Mouse (Mus musculus) midbrain, embryonic 12.5 days (tissue): Measurements from ENCODE around the gene Fam71a. TPM values are rescaled to one million over a fixed set of nuclear protein-coding genes. Genes with fewer than 3 reads are reported as not detected.
A peak's percentile ranks its signal among the peaks of the same experiment; 100 is the strongest.

Experiments used
- ATAC-seq: fragments of 200-750 bp; cut with Nextera tagmentation; 2 replicates; pipeline ENCODE4 v1.8.0; 2017; ENCODE audit warnings: low read depth, moderate TSS enrichment, moderate library complexity; ENCODE audit not compliant: low FRiP score
- H3K27ac ChIP-seq: fragments of 300-500 bp; sonication (generic); replicated peaks from 2 replicates; pipeline ENCODE4 v1.5.1; 2016; ENCODE audit warnings: mild to moderate bottlenecking
- H3K27me3 ChIP-seq: fragments of 300-500 bp; sonication (generic); 2 replicates; pipeline ENCODE4 v1.6.1; 2016; ENCODE audit warnings: mild to moderate bottlenecking
- H3K36me3 ChIP-seq: fragments of 300-500 bp; sonication (generic); 2 replicates; pipeline ENCODE4 v1.6.1; 2016
- H3K4me1 ChIP-seq: fragments of 300-500 bp; sonication (generic); 2 replicates; pipeline ENCODE4 v1.6.1; 2016
- H3K4me2 ChIP-seq: fragments of 300-500 bp; sonication (generic); replicated peaks from 2 replicates; pipeline ENCODE4 v1.6.1; 2016; ENCODE audit warnings: mild to moderate bottlenecking, moderate library complexity
- H3K4me3 ChIP-seq: fragments of 300-500 bp; sonication (generic); 2 replicates; pipeline ENCODE4 v1.5.1; 2016; ENCODE audit warnings: mild to moderate bottlenecking
- H3K9ac ChIP-seq: fragments of 300-500 bp; sonication (generic); replicated peaks from 2 replicates; pipeline ENCODE4 v1.6.1; 2016; ENCODE audit warnings: mild to moderate bottlenecking, moderate library complexity
- H3K9me3 ChIP-seq: fragments of 300-500 bp; sonication (generic); 2 replicates; pipeline ENCODE4 v1.6.1; 2016; ENCODE audit warnings: mild to moderate bottlenecking
- WGBS: fragments of 180-500 bp; shearing (Covaris S2); methylation state at CpG from one replicate; pipeline ENCODE4 v1.1.7; 2016; 5-methylcytosine and 5-hydroxymethylcytosine counted together
- polyA plus RNA-seq: library from polyadenylated mRNA; unstranded; fragments of >200 nt; fragmentation: Nextera tagmentation; extraction: Ambion mirVana; gene quantifications from 2 replicates; pipeline ENCODE4 v1.2.1, GENCODE M21; 2016

Gene Fam71a
- polyA plus RNA-seq, 1 experiment from 2014 or later, result not detected

DNA sequence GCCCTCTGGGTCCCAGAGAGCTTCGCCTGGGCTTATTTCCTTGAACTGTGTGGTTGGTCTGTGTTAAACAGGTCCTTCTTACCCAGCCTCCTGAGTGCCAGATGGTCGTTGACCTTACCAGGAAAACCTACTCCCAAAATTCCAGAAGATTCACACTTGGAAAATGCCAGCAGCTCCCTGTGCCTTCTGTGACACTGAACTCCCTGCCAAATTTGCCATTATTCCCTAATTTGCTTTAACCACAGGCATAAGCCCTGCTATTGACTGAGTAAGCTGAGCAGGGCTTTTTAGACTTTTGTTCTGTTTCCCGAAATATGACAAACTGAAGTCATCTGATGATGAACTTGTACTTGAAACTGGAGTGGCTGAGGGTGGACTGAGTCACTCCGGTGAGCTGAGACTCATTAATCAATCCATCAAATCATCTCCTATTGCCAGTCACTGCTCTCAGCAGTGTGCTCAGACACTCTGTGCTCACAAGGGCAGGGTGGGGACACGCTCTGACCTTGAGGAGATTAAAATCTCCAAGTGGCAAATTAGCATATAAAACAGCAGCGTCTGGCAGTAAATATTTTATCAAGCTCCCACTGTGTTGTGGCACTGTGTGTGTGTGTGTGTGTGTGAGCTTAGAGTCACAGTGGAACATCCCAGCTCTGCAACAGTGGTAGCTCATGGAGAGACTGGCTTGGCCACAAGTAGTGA lies 25.2 kb upstream of the Fam71a start:
- H3K27me3 ChIP-seq, result peaks cover 74% of the 10 kb centered on the region
- H3K4me1 ChIP-seq, result peaks cover 32% of the 10 kb centered on the region
- H3K4me2 ChIP-seq, result no peak overlapping the region
- H3K9ac ChIP-seq, result no peak overlapping the region
- H3K9me3 ChIP-seq, result no peaks in the 10 kb centered on the region
- 42% methylated on average over 6 of the region's 6 CpGs for WGBS
- no peak for ATAC-seq
- no peak overlapping the region for H3K27ac ChIP-seq
- H3K36me3 ChIP-seq, result no peaks in the 10 kb centered on the region
- H3K4me3 ChIP-seq, result no peak overlapping the region

DNA sequence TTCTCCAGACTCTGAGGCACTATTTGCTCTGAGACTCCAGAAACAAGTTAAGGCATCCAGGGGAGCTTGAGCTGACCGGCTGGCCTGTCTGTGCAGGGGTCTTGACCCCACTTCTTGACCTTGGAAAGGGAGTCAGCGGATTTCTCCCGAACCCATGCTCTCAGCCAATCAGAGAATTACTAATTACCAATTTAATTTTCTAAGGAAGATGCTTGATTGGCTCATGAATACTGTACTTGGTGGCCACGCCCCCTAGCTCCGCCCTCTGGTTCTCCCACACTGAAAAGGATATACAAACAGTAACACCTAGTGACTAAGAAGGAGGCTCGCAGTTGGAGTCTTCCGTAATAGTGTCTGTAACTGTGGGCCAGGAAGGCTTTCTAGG lies 21.8 kb upstream of the Fam71a start:
- H3K4me1 ChIP-seq, result peaks cover 60% of the 10 kb centered on the region
- H3K9me3 ChIP-seq, result no peaks in the 10 kb centered on the region
- peak overlapping the region; percentile 97 for H3K4me2 ChIP-seq
- no peak overlapping the region; the same call in 1 of the 2 replicates for H3K27ac ChIP-seq
- peaks cover 91% of the 10 kb centered on the region for H3K27me3 ChIP-seq
- H3K36me3 ChIP-seq, result no peaks in the 10 kb centered on the region
- WGBS, result 4% methylated on average over 7 of the region's 7 CpGs
- no peak overlapping the region for H3K9ac ChIP-seq
- no peak for ATAC-seq
- H3K4me3 ChIP-seq, result no peak overlapping the region; the same call in 1 of the 2 replicates

DNA sequence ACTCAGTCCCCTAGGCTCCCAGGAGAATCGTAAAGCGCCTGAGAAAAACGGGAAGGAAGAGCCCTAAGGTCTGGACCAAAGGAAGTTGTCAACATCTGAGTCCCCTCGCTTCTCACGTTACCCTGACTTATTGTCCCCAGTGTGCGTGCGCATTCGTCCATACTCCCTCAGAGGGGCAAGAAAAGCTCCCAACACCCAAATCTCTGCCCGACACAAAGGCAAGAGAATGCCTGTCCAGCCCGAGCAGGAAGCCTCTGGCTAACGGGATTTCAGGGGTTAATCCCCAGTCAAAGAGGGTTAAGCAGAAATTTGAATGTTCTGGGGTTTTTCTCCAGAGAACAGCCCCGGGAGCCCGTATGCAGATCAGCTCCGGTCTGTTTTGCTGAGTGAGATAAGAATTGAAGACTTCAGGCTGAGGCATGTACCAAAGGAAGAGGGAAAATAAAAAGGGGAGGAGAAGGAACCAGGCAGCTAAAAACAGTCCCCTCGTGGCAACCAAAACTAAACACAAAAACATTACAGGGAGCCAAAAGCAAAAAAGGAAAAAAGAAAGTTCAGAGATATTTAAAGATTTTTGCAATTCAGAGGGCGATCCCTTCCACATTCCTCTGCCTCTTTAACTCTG lies 21.3 kb upstream of the Fam71a start:
- Histone ChIP-seq H3K4me3 (peak overlapping the region; percentile 51), H3K4me1 (peaks cover 60% of the 10 kb centered on the region), H3K4me2 (peak overlapping the region; percentile 97), H3K27me3 (peaks cover 91% of the 10 kb centered on the region), H3K36me3 (no peaks in the 10 kb centered on the region), H3K27ac (no peak overlapping the region; the same call in 1 of the 2 replicates), H3K9me3 (no peaks in the 10 kb centered on the region), H3K9ac (peak overlapping the region; percentile 46; the same call in 1 of the 2 replicates)
- ATAC-seq, result no peak
- WGBS, result under 1% methylated on average over 16 of the region's 16 CpGs

DNA sequence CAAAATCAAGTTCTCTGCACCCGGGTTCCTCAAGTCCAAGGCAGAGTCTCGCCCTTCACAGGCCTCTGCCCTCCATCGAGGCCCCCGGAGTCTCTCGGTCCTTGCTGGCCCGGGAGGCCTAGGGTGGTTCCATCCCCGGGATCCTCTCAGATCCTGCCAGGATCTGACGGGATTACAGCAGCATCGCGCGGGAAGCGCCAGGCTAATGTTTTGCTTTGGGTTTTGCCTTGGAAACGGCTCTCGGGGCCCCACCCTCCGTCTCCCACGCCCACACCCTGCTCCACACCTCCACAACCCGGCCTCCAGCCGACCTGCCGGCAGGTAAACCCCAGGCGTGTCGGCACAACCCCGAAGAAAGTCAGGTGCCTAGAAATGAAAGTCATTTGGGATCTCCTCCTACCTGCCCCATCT lies 20.2 kb upstream of the Fam71a start:
- Histone ChIP-seq H3K4me2 (peak overlapping the region; percentile 97), H3K27ac (no peak overlapping the region), H3K9me3 (no peaks in the 10 kb centered on the region), H3K4me1 (peaks cover 52% of the 10 kb centered on the region), H3K36me3 (no peaks in the 10 kb centered on the region), H3K27me3 (peaks cover 91% of the 10 kb centered on the region), H3K4me3 (peak overlapping the region; percentile 51), H3K9ac (no peak overlapping the region; the same call in 1 of the 2 replicates)
- WGBS, result under 1% methylated on average over 22 of the region's 22 CpGs
- ATAC-seq, result no peak

DNA sequence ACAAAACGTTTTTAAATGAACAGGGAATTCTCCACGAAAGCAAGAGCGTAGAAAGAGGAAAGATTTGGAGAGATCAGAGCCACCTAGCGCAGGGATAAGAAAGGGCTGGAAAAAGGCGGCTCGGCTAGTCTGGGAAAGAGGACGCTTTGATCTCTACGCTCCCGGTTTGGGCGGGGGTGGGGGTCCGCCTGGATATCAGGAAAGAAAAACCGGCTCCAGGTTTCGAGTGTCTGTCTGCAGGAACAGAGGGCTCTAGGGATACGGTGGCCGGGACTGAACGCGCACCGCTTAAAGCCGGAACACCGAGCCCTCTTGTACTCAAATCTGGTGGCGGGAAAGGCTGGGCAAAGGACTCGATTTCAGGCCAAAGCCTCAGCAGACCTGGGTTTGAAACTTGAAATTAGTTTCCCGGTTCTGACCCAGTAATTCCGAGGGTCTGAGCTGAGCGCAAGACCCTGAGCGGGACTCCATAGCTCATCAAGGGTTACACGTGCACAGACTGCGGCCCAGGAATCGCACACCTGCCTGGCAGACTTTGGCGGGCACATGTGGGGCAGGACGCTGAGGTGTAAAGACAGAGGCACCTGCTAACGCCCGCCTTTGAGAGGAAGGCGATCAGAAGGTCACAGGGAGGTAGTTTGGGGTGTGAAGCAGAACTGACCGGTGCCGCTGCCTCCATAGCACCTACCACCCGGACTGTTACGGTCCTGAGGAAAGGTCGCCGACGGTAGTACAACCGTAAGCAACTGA lies 19.6 kb upstream of the Fam71a start:
- H3K27ac ChIP-seq, result no peak overlapping the region
- no peak for ATAC-seq
- no peaks in the 10 kb centered on the region for H3K36me3 ChIP-seq
- H3K4me3 ChIP-seq, result peak overlapping the region; percentile 51
- under 1% methylated on average over 42 of the region's 42 CpGs for WGBS
- peaks cover 93% of the 10 kb centered on the region for H3K27me3 ChIP-seq
- H3K4me1 ChIP-seq, result peaks cover 48% of the 10 kb centered on the region
- no peaks in the 10 kb centered on the region for H3K9me3 ChIP-seq
- H3K9ac ChIP-seq, result no peak overlapping the region; the same call in 1 of the 2 replicates
- peak overlapping the region; percentile 97 for H3K4me2 ChIP-seq

DNA sequence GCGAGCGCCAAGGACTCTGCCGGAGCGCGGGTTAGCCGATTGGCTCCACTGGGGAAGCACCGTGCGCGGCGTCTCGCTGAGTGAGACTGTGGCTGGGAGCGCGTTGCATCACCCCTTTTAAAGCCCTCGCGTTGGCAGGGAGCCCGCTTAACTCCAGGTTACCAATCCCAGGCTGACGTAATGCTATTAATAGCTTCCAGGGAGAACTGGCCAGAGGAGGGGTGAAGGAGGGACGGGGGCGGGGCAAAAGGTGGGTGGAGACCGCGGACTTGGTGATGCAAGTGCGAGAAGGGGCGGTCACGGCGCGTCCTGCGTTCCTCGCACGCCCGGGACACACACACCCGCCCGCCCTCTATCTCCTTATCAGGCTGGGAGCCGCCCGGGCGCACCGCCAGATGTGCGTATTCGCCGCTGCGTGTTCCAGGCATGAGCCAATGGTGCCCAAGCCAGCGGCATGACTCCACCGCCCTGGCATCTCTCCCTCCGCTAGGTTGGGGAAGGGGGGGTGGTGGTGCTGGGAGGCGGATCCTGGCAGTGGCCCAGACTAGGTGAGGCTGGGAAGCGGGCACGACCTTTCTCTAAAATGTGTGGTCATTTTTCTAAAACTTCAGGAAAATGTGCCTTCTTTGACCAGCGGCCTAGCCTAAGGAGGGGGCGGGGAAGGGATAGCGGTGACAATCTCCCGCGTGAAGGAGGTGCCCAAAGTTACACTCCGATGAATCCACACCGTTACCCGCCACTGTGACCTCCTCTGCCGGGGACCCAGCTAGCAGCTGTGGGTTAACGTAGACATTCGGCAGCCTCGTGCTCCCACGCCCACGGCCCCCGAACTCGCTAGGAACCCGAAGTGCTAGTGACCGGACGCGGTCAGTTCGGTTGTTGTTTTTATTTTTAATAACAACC lies 18.8 kb upstream of the Fam71a start:
- peak; percentile 84 for ATAC-seq
- H3K27me3 ChIP-seq, result peaks cover 95% of the 10 kb centered on the region
- H3K4me2 ChIP-seq, result peak overlapping the region; percentile 97
- no peaks in the 10 kb centered on the region for H3K9me3 ChIP-seq
- peaks cover 53% of the 10 kb centered on the region for H3K4me1 ChIP-seq
- WGBS, result under 1% methylated on average over 66 of the region's 67 CpGs
- H3K36me3 ChIP-seq, result no peaks in the 10 kb centered on the region
- 0 out of 2 replicates have a peak overlapping the region, but pooled peaks have one; percentile 8 for H3K27ac ChIP-seq
- H3K9ac ChIP-seq, result peak overlapping the region; percentile 58
- peak overlapping the region; percentile 51 for H3K4me3 ChIP-seq

DNA sequence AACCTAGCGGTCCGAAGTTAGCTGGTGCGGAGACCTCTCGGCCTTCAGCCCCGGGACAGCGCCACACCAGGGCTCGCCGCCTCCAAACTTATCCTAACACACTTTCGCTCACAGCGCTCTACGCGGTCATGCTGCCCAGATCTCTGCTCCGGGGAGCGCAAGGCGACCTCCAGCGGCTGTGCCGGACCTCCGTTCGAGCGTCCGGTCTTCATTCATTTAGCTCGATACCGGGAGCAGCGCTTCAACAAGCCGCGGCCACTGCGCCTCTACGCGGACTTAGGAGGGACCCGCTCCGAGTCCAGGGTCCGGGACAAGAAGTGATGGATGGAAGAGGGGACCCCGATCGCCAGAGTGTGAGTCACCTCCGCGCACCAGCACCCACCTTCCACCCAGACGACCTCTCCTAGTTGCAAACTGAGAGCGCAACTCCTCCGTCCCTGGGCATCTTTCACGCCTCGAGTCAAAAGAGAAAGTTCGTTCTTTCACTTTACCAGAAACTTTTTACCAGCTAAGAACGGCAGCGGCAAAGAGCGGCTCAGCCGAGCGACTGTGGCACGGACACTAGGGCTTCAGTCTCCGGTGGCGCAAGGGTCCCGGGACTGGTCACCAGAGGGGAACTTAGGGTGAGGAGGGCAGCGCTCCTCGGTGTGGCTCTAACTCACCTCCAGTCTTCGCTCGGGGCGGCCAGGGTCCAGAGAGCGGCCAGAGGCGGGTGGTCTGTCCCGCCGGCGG lies 18.0 kb upstream of the Fam71a start:
- Histone ChIP-seq H3K4me2 (peak overlapping the region; percentile 97), H3K36me3 (no peaks in the 10 kb centered on the region), H3K4me3 (peak overlapping the region; percentile 51), H3K9me3 (no peaks in the 10 kb centered on the region), H3K27me3 (peaks cover 96% of the 10 kb centered on the region), H3K9ac (peak overlapping the region; percentile 58), H3K27ac (0 out of 2 replicates have a peak overlapping the region, but pooled peaks have one; percentile 8), H3K4me1 (peaks cover 57% of the 10 kb centered on the region)
- ATAC-seq, result no peak
- under 1% methylated on average over 61 of the region's 61 CpGs for WGBS

DNA sequence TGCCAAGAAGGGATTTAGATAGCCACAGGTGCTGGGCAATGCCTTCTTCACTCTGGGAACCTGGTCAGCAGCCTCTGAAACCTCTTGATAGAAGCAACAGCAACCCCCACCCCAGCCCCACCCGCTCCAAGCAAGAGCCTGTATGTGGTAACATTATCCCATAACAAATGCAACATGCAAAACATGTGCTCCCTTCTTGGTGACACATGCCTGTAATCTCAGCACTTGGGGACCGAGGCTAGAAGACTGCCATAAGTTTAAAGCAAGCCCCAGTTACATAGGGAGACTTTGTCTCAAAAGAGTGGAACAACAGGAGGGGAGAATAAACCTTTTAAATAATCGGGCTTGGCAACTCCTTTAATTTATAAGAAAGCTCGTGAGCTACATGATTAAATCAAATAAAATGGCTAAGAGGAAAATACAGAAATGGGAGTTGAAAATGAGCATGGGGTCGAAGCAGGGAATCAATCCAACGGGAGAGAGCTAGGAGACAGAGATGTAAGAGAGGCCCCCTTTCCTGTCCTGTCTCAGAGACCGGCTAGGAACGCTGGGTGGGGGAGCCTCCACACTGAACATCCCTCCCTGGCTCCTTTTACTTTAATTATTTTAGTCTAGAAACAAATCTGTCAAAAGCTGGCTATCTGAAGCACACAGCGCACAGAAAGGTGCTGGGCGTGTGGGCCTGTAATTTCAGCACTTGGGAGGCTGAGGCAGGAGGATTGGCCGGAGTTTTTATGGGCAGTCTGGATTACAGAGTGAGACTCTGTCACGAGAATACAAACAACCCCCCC lies 17.0 kb upstream of the Fam71a start:
- H3K4me1 ChIP-seq, result peaks cover 54% of the 10 kb centered on the region

DNA sequence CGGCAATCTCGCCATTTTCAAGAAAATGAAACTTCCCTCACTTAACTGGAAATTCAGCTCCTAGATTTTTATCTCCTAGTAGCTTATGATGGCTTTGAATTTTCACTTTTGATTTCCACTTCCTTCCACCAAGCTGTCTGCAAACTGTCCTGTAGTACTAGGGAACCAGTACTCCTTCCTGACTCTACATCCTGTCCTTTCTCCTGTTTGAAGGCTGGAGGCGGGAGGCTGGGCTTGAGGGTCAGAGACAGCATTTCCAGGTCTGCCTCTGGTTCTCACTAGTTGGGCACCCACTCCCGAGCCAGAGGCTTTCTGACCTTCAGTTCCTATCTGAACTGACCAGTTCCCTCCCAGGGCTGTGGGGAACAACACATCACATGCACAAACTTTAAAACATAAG lies 15.8 kb upstream of the Fam71a start:
- H3K36me3 ChIP-seq, result no peaks in the 10 kb centered on the region
- peaks cover 42% of the 10 kb centered on the region for H3K4me1 ChIP-seq
- no peak overlapping the region for H3K4me2 ChIP-seq
- ATAC-seq, result no peak
- no peaks in the 10 kb centered on the region for H3K9me3 ChIP-seq
- no peak overlapping the region for H3K27ac ChIP-seq
- WGBS, result 80% methylated on average over 4 of the region's 4 CpGs
- H3K9ac ChIP-seq, result no peak overlapping the region
- H3K4me3 ChIP-seq, result no peak overlapping the region
- peaks cover 77% of the 10 kb centered on the region for H3K27me3 ChIP-seq

More for the DNA sequence above, 17.0 kb upstream of the Fam71a start:
- Histone ChIP-seq H3K9me3 (no peaks in the 10 kb centered on the region), H3K4me3 (peak overlapping the region; percentile 51), H3K27ac (no peak overlapping the region), H3K36me3 (no peaks in the 10 kb centered on the region), H3K9ac (no peak overlapping the region), H3K27me3 (peaks cover 87% of the 10 kb centered on the region), H3K4me2 (peak overlapping the region; percentile 97)
- WGBS, result 53% methylated on average over 12 of the region's 12 CpGs
- no peak for ATAC-seq

DNA sequence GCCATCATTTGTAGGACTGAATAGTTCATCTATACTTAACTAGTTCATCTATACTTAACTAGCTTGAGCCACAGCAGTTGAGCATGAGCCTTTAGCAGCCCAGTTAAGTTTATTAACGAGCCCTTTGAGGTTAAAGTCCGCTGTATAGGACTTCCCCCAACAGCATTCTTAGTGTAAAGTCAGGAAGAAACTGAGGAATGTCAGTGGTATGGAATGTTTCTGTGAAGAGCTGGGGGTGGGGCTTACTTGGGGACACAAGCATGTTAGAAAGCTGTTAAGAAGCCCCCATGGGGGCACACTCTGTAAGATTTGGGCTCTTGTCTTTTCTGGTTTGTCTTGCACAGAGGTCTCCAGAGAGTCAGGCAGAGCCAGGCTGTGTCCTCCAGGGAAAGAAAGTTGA lies 15.2 kb upstream of the Fam71a start:
- Histone ChIP-seq H3K36me3 (no peaks in the 10 kb centered on the region), H3K9ac (no peak overlapping the region), H3K27me3 (peaks cover 71% of the 10 kb centered on the region), H3K9me3 (no peaks in the 10 kb centered on the region), H3K4me1 (peaks cover 37% of the 10 kb centered on the region), H3K4me3 (no peak overlapping the region), H3K4me2 (no peak overlapping the region), H3K27ac (no peak overlapping the region)
- 60% methylated on average over 2 of the region's 2 CpGs for WGBS
- no peak for ATAC-seq
